Mouse (Mus musculus) neural tube, embryonic 11.5 days (tissue): ENCODE measurements at regions not wholly inside any gene's neighbourhood (a gene's known extent, or its start where the extent isn't known, plus 50 kb on each side); places are given as distances from the start of the nearest gene placed in this dataset.

ENCODE experiments used
- ATAC-seq: fragments of 200-750 bp; cut with Nextera tagmentation; 2 replicates; pipeline ENCODE4 v1.8.0; 2017; ENCODE audit warnings: moderate number of reproducible peaks, mild to moderate bottlenecking, moderate TSS enrichment, moderate library complexity; ENCODE audit not compliant: insufficient read depth, low FRiP score, low TSS enrichment
- DNase-seq: peaks from one replicate; pipeline ENCODE4 v3.0.0-alpha.2; 2015; ENCODE audit warnings: low spot score
- H3K27ac ChIP-seq: fragments of 300-500 bp; sonication (generic); 2 replicates; pipeline ENCODE4 v1.5.1; 2014; ENCODE audit warnings: low read depth, mild to moderate bottlenecking, low read length
- H3K27me3 ChIP-seq: fragments of 300-500 bp; sonication (generic); 2 replicates; pipeline ENCODE4 v1.6.1; 2014; ENCODE audit warnings: mild to moderate bottlenecking, low read length, mixed read lengths; ENCODE audit not compliant: control insufficient read depth, insufficient read depth
- H3K36me3 ChIP-seq: fragments of 300-500 bp; sonication (generic); 2 replicates; pipeline ENCODE4 v1.6.1; 2014; ENCODE audit warnings: mild to moderate bottlenecking, low read length, moderate library complexity, mixed read lengths; ENCODE audit not compliant: control insufficient read depth, insufficient read depth
- H3K4me1 ChIP-seq: fragments of 300-500 bp; sonication (generic); 2 replicates; pipeline ENCODE4 v1.6.1; 2014; ENCODE audit warnings: low read length, mixed read lengths; ENCODE audit not compliant: control insufficient read depth, insufficient read depth
- H3K4me2 ChIP-seq: fragments of 300-500 bp; sonication (generic); 2 replicates; pipeline ENCODE4 v1.6.1; 2014; ENCODE audit warnings: low read depth, mild to moderate bottlenecking, moderate library complexity
- H3K4me3 ChIP-seq: fragments of 300-500 bp; sonication (generic); 2 replicates; pipeline ENCODE4 v1.5.1; 2014; ENCODE audit warnings: low read depth, low read length
- H3K9ac ChIP-seq: fragments of 300-500 bp; sonication (generic); 2 replicates; pipeline ENCODE4 v1.6.1; 2014; ENCODE audit warnings: mild to moderate bottlenecking, low read length
- H3K9me3 ChIP-seq: fragments of 300-500 bp; sonication (generic); 2 replicates; pipeline ENCODE4 v1.6.1; 2016; ENCODE audit warnings: low read length; ENCODE audit not compliant: control insufficient read depth
- WGBS: fragments of 180-500 bp; shearing (Covaris S2); extraction: QIAGEN DNeasy Blood & Tissue Kit; methylation state at CpG from one replicate; pipeline ENCODE4 v1.1.7; 2014; 5-methylcytosine and 5-hydroxymethylcytosine counted together

DNA sequence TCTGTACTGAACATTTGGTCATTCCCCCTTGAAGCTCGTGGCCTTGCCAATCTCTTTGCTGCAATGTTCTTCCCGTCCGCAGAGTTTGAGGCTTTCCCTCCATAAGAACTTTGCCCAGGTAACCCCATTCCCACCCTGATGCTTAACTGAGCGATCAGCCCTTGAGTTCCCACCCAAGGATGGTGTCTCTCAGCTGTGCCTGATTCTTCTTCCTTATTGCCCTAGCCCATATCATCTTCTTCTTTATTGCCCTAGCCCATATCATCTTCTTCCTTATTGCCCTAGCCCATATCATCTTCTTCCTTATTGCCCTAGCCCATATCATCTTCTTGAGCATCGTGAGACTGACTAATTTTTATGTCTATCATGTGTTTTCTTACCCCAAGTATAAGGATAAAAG, 324.4 kb downstream of the Cbln4 start:
- DNase-seq, result no peak
- H3K9me3 ChIP-seq, result no peaks in the 10 kb centered on the region
- WGBS, result 88% methylated on average over 5 of the region's 5 CpGs
- H3K4me1 ChIP-seq, result no peaks in the 10 kb centered on the region
- no peak overlapping the region for H3K27ac ChIP-seq
- no peak for ATAC-seq
- H3K9ac ChIP-seq, result no peak overlapping the region
- no peak overlapping the region for H3K4me2 ChIP-seq
- no peaks in the 10 kb centered on the region for H3K27me3 ChIP-seq
- H3K4me3 ChIP-seq, result no peak overlapping the region
- H3K36me3 ChIP-seq, result no peaks in the 10 kb centered on the region

DNA sequence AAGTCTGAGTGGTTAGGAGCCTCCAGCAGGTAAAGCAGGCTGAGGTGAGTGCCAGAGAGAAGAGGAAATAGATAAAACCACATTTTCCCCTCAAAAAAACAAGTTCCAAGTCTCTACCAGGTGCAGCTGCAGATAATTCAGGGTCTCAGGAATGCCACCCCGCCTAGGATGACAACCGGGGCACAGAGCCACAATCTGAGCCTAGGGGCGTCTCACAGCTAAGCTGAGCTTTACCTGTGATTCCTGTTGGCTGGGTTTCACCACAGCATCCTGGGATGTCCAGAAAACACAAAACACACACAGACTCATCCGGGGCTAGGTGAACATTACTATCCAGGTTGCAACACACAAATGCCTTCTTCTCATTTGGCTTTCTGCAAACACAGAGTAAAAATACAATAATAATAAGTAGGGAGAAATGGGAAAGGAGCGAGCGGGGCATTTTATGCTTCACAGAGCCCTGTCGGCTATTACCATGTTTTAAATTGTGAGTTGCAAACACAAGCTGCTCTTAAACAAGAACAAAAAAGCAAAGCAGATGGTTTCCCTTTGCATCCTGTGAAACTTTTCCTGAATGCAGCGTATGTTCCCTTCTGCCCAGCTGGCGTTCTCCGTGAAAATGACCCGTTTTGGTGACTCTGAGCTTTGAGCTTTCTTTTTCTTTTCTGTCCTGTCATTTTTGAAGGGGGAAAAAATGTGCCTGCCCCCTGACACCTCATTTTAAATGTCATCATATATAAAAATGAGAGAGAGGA, 330.3 kb downstream of the Cbln4 start:
- Histone ChIP-seq H3K9me3 (no peaks in the 10 kb centered on the region), H3K27me3 (no peaks in the 10 kb centered on the region), H3K36me3 (no peaks in the 10 kb centered on the region), H3K9ac (no peak overlapping the region), H3K4me1 (no peaks in the 10 kb centered on the region), H3K4me2 (no peak overlapping the region), H3K4me3 (no peak overlapping the region), H3K27ac (no peak overlapping the region)
- whole genome bisulfite sequencing, result 76% methylated on average over 11 of the region's 11 CpGs
- DNase-seq (no peak), ATAC-seq (no peak)

DNA sequence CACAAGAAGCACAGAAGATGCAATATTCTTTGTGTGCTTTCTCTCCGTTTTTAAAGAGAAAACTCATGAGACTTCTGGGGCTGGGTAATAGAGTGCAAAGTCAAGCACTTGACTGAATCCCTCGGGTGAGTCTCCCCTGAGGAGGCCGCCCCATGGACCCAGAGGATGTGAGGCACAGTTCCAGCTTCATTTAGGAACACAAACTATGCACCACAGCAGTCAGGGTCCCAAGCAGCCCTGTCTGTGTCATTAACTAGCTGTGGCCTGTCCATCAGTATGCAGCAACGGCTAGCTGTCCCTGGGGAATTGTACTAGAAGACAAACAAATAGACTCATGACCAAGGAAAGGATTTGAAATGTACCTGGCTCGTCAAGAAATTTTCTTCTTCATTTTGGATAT, 349.7 kb downstream of the Cbln4 start:
- no peaks in the 10 kb centered on the region for H3K36me3 ChIP-seq
- no peaks in the 10 kb centered on the region for H3K4me1 ChIP-seq
- ATAC-seq (no peak), DNase-seq (no peak)
- H3K27me3 ChIP-seq, result no peaks in the 10 kb centered on the region
- H3K4me3 ChIP-seq, result no peak overlapping the region
- no peaks in the 10 kb centered on the region for H3K9me3 ChIP-seq
- H3K4me2 ChIP-seq, result no peak overlapping the region
- no peak overlapping the region for H3K9ac ChIP-seq
- 78% methylated on average over 5 of the region's 5 CpGs for WGBS
- H3K27ac ChIP-seq, result no peak overlapping the region

DNA sequence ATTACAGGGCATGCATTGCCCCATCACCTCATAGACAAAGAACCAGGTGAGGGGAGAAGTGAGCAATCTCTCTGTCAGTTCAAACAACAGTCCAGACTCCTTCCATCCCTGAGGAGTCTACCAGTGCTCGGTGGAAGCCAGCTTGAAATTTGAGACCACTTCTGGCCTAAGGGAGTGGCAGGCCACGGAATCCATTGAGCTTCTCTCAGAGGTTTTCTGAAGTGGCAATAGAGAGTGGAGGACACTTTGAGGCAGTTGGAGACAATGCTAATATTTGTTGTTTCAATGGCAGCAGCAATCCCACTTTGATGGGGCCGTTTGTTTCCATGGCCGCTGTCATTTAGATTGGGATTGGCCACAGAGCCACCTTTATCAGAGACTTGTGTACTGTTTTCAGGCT, 352.5 kb downstream of the Cbln4 start:
- Histone ChIP-seq H3K27ac (no peak overlapping the region), H3K4me1 (no peaks in the 10 kb centered on the region), H3K36me3 (no peaks in the 10 kb centered on the region), H3K4me2 (no peak overlapping the region), H3K9me3 (no peaks in the 10 kb centered on the region), H3K4me3 (no peak overlapping the region), H3K27me3 (no peaks in the 10 kb centered on the region), H3K9ac (no peak overlapping the region)
- no peak for ATAC-seq
- no peak for DNase-seq
- WGBS, result 27% methylated on average over 4 of the region's 4 CpGs

DNA sequence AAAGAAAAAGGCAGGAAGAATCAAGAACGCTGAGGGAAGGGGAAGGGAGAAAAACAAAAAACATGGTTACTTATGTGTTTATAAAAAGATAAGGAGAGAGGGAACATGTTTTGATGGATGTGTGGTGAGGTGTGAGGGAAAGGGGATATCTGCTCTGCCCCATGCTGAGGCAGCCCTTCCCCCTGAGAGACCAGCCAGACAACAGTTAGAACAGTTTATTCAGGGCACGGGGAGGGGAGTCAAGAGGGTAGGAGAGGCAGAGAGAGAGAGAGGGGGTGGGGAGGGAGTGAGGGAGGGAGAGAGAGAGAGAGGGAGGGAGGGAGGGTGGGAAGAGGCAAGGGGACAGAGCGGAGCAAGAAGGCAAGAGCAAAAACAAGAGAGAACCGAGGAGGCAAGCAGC, 354.2 kb downstream of the Cbln4 start:
- no peak overlapping the region for H3K4me2 ChIP-seq
- ATAC-seq, result no peak
- no peaks in the 10 kb centered on the region for H3K4me1 ChIP-seq
- H3K27me3 ChIP-seq, result no peaks in the 10 kb centered on the region
- 32% methylated on average over 4 of the region's 4 CpGs for WGBS
- DNase-seq, result no peak
- no peak overlapping the region for H3K9ac ChIP-seq
- H3K36me3 ChIP-seq, result no peaks in the 10 kb centered on the region
- H3K9me3 ChIP-seq, result no peaks in the 10 kb centered on the region
- H3K27ac ChIP-seq, result no peak overlapping the region
- H3K4me3 ChIP-seq, result no peak overlapping the region

DNA sequence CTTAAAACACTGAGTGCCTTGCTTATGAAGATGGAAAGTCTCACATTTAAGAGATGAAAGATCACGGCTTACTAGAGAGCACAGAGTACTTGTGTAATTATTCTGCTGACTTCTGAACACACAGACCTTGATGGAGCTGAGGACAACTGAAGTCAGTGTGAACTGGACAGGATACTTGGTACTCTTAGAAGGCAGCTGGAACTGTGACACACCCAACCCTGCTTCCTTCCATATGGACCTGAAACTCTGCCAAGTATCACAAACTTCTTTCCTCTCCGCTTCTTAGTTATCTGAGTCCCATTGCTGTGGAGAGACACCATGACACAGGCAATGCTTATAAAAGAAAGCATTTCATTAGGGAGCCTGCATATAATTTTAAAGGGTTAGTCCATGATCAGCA, 365.3 kb downstream of the Cbln4 start:
- no peak for DNase-seq
- Histone ChIP-seq H3K36me3 (no peaks in the 10 kb centered on the region), H3K4me3 (no peak overlapping the region), H3K27me3 (no peaks in the 10 kb centered on the region), H3K4me2 (no peak overlapping the region), H3K27ac (no peak overlapping the region), H3K4me1 (no peaks in the 10 kb centered on the region), H3K9me3 (no peaks in the 10 kb centered on the region), H3K9ac (no peak overlapping the region)
- no peak for ATAC-seq
- WGBS, result 91% methylated on average over 2 of the region's 2 CpGs

DNA sequence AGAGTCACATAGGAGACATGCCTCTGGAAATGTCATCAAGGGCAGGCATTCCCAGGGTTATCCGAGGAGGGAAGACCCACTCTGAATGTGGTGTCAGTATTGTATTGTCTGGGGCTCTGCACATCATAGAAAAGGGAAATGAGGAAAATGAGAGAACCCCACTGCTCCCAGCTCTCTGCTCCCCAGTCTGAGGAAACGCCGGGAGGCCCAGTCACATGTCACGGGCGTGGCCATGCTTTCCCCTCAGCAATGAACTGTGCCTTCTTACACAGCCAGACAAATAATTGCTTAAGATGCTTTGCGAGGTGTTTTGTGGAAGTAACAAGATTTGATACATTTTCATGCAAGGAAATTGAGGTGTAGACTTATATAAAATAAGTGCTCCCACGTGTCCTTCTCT, 366.1 kb downstream of the Cbln4 start:
- Histone ChIP-seq H3K9ac (no peak overlapping the region), H3K4me3 (no peak overlapping the region), H3K36me3 (no peaks in the 10 kb centered on the region), H3K4me2 (no peak overlapping the region), H3K27me3 (no peaks in the 10 kb centered on the region), H3K27ac (no peak overlapping the region), H3K9me3 (no peaks in the 10 kb centered on the region), H3K4me1 (no peaks in the 10 kb centered on the region)
- DNase-seq (no peak), ATAC-seq (no peak)
- 87% methylated on average over 7 of the region's 7 CpGs for WGBS

DNA sequence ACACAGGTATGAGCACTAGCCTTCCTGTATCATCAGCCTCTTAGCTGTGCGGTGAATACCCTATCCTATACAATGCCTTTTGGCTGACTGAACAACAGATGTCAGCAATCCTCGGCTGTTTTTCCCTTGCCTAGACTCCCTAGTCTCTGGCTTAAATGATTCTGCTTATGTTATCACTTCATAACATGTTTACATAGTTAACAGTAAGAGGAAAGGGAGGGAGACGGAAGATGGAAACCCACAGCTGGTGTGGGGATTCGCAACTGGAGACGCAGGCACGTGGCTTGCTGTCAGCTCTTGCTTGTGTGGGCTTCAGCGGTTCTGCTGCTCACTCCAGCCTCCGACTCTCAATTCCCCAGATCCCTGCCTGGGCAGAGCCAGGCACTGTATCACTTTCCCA, 367.2 kb downstream of the Cbln4 start:
- no peak overlapping the region for H3K27ac ChIP-seq
- H3K9me3 ChIP-seq, result no peaks in the 10 kb centered on the region
- peak; percentile 29 for DNase-seq
- ATAC-seq, result no peak
- H3K4me3 ChIP-seq, result no peak overlapping the region
- 75% methylated on average over 8 of the region's 8 CpGs for WGBS
- H3K27me3 ChIP-seq, result no peaks in the 10 kb centered on the region
- no peak overlapping the region for H3K4me2 ChIP-seq
- no peaks in the 10 kb centered on the region for H3K36me3 ChIP-seq
- no peaks in the 10 kb centered on the region for H3K4me1 ChIP-seq
- H3K9ac ChIP-seq, result no peak overlapping the region

DNA sequence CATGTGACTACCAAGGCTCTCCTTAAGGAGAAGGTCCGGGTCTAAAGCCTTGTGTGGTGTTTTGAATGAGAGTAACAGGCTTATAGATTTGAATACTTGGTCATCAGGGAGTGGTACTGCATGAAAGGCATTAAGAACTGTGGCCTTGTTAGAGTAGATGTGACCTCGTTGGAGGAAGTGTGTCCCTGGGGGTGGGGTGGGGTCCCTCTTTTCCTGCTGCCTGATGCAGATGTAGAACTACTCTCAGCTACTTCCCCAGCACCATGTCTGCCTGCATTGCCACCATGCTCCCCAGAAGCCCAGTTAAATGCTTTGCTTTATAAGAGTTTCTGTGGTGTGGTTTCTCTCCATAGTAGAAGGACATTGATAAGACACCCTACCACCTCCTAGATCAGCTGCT, 367.9 kb downstream of the Cbln4 start:
- ATAC-seq (no peak), DNase-seq (no peak)
- Histone ChIP-seq H3K27ac (no peak overlapping the region), H3K4me3 (no peak overlapping the region), H3K9me3 (no peaks in the 10 kb centered on the region), H3K36me3 (no peaks in the 10 kb centered on the region), H3K9ac (no peak overlapping the region), H3K4me1 (no peaks in the 10 kb centered on the region), H3K27me3 (no peaks in the 10 kb centered on the region), H3K4me2 (no peak overlapping the region)
- WGBS, result 73% methylated on average over 2 of the region's 2 CpGs
